Mouse (Mus musculus) CH12.LX (cell line): ENCODE results near the gene Xylt1. TPM values are rescaled to one million over a fixed set of nuclear protein-coding genes. Genes with fewer than 3 reads are reported as not detected.

ENCODE experiments used
- DNase-seq: peaks from one replicate; pipeline ENCODE4 v3.0.0-alpha.2; 2013; ENCODE audit errors: extremely low read depth
- H3K27ac ChIP-seq: 2 replicates; pipeline ENCODE4 v1.5.1; 2012; ENCODE audit warnings: low read depth, mild to moderate bottlenecking, control low read depth, moderate library complexity; ENCODE audit not compliant: insufficient read depth
- H3K27me3 ChIP-seq: replicated peaks from 2 replicates; pipeline ENCODE3; 2012; ENCODE audit warnings: inconsistent platforms
- H3K36me3 ChIP-seq, 2 experiments: replicated peaks in 1 of 2; 2 replicates each; pipeline versions ENCODE3 to v1.6.1; 2012; ENCODE audit warnings: inconsistent platforms in 1 of 2, low read length in 1 of 2, mild to moderate bottlenecking in 1 of 2, mixed read lengths in 1 of 2, moderate library complexity in 1 of 2; ENCODE audit not compliant: control insufficient read depth in 1 of 2, insufficient read depth in 1 of 2
- H3K4me1 ChIP-seq, 2 experiments: 2 replicates each; pipeline ENCODE4 v1.6.1; 2012; ENCODE audit warnings: inconsistent platforms in 1 of 2, moderate library complexity in 1 of 2; ENCODE audit not compliant: insufficient read depth in 2 of 2, control insufficient read depth in 1 of 2
- H3K4me2 ChIP-seq: 2 replicates; pipeline ENCODE4 v1.6.1; 2012; ENCODE audit warnings: low read depth, mild to moderate bottlenecking, control low read depth; ENCODE audit not compliant: poor library complexity, insufficient read depth, severe bottlenecking
- H3K4me3 ChIP-seq, 3 experiments: fragments of 150-350 bp in 1 of 3; sonication (generic) in 1 of 3; replicated peaks in 1 of 3; 2 replicates each; pipeline versions ENCODE3 to v1.5.1; 2011 to 2012; ENCODE audit warnings: low read depth in 2 of 3, low read length in 2 of 3, mild to moderate bottlenecking in 2 of 3, moderate library complexity in 2 of 3, control low read depth in 1 of 3, improper control_type of control experiment in 1 of 3, inconsistent platforms in 1 of 3, mixed read lengths in 1 of 3; ENCODE audit not compliant: poor library complexity in 1 of 3
- H3K79me2 ChIP-seq: replicated peaks from 2 replicates; pipeline ENCODE4 v1.6.1; 2012; ENCODE audit warnings: mild to moderate bottlenecking, moderate library complexity; ENCODE audit not compliant: control insufficient read depth, poor library complexity, insufficient read depth, severe bottlenecking; ENCODE audit errors: extremely low read depth
- H3K9ac ChIP-seq: 2 replicates; pipeline ENCODE4 v1.6.1; 2012; ENCODE audit warnings: low read depth, mild to moderate bottlenecking, control low read depth, moderate library complexity; ENCODE audit not compliant: insufficient read depth
- H3K9me3 ChIP-seq: replicated peaks from 2 replicates; pipeline ENCODE3; 2012; ENCODE audit warnings: low read length, inconsistent platforms, mixed read lengths
- BHLHE40 ChIP-seq: IDR thresholded peaks from 2 replicates; pipeline ENCODE4 v1.6.1; 2011; ENCODE audit warnings: mild to moderate bottlenecking, low read depth, low read length, improper control_type of control experiment
- CHD2 ChIP-seq: IDR thresholded peaks from 2 replicates; pipeline ENCODE4 v1.6.1; 2011; ENCODE audit warnings: low read length, improper control_type of control experiment
- CTCF ChIP-seq, 2 experiments: IDR thresholded peaks in 1 of 2; conservative IDR thresholded peaks in 1 of 2; 2 replicates each; pipeline ENCODE4 v1.5.1; 2011 to 2012; ENCODE audit warnings: low read depth in 2 of 2, low read length in 2 of 2, improper control_type of control experiment in 1 of 2, inconsistent platforms in 1 of 2, mild to moderate bottlenecking in 1 of 2, moderate library complexity in 1 of 2
- ETS1 ChIP-seq: conservative IDR thresholded peaks from 2 replicates; pipeline ENCODE4 v1.6.1; 2012; ENCODE audit warnings: low read depth, mild to moderate bottlenecking, inconsistent platforms, low read length, improper control_type of control experiment, moderate library complexity
- GABPA ChIP-seq: IDR thresholded peaks from 2 replicates; pipeline ENCODE4 v1.6.1; 2012; ENCODE audit warnings: low read depth, low read length, improper control_type of control experiment, inconsistent platforms; ENCODE audit not compliant: insufficient replicate concordance
- HCFC1 ChIP-seq: IDR thresholded peaks from 2 replicates; pipeline ENCODE4 v1.6.1; 2012; ENCODE audit warnings: low read depth, mild to moderate bottlenecking, inconsistent platforms, low read length, improper control_type of control experiment
- IRF4 ChIP-seq: IDR thresholded peaks from 2 replicates; pipeline ENCODE4 v1.6.1; 2014; ENCODE audit warnings: low read depth, mild to moderate bottlenecking, inconsistent platforms, low read length, improper control_type of control experiment
- JUN ChIP-seq: IDR thresholded peaks from 2 replicates; pipeline ENCODE4 v1.6.1; 2011; ENCODE audit warnings: low read depth, mild to moderate bottlenecking, low read length, improper control_type of control experiment, moderate library complexity; ENCODE audit not compliant: insufficient read depth
- KAT2A ChIP-seq: IDR thresholded peaks from 2 replicates; pipeline ENCODE4 v1.6.1; 2012; ENCODE audit warnings: low read length, improper control_type of control experiment, inconsistent platforms; ENCODE audit not compliant: insufficient replicate concordance
- MAFK ChIP-seq: IDR thresholded peaks from 2 replicates; pipeline ENCODE4 v1.6.1; 2011; ENCODE audit warnings: low read length, improper control_type of control experiment; ENCODE audit not compliant: insufficient replicate concordance
- MAX ChIP-seq: IDR thresholded peaks from 2 replicates; pipeline ENCODE4 v1.6.1; 2011; ENCODE audit warnings: low read length, improper control_type of control experiment
- MAZ ChIP-seq: IDR thresholded peaks from 2 replicates; pipeline ENCODE4 v1.6.1; 2012; ENCODE audit warnings: low read depth, mild to moderate bottlenecking, inconsistent platforms, low read length, improper control_type of control experiment, moderate library complexity
- MEF2A ChIP-seq: IDR thresholded peaks from 2 replicates; pipeline ENCODE4 v1.6.1; 2014; ENCODE audit warnings: low read depth, mild to moderate bottlenecking, inconsistent platforms, low read length, improper control_type of control experiment, borderline replicate concordance
- MYC ChIP-seq: IDR thresholded peaks from 2 replicates; pipeline ENCODE4 v1.6.1; 2011; ENCODE audit warnings: low read depth, mild to moderate bottlenecking, improper control_type of control experiment, low read length
- NELFE ChIP-seq: IDR thresholded peaks from 2 replicates; pipeline ENCODE4 v1.6.1; 2011; ENCODE audit warnings: low read depth, low read length, improper control_type of control experiment
- POLR2A ChIP-seq: IDR thresholded peaks from 2 replicates; pipeline ENCODE4 v1.6.1; 2011; ENCODE audit warnings: low read depth, mild to moderate bottlenecking, improper control_type of control experiment, low read length
- POLR2AphosphoS2 ChIP-seq: IDR thresholded peaks from 2 replicates; pipeline ENCODE4 v1.6.1; 2011; ENCODE audit warnings: low read depth, low read length, improper control_type of control experiment
- RAD21 ChIP-seq: IDR thresholded peaks from 2 replicates; pipeline ENCODE4 v1.6.1; 2011; ENCODE audit warnings: low read depth, mild to moderate bottlenecking, low read length, improper control_type of control experiment, moderate library complexity
- RCOR1 ChIP-seq: conservative IDR thresholded peaks from 2 replicates; pipeline ENCODE4 v1.6.1; 2012; ENCODE audit warnings: low read depth, mild to moderate bottlenecking, inconsistent platforms, low read length, improper control_type of control experiment
- SMC3 ChIP-seq: IDR thresholded peaks from 2 replicates; pipeline ENCODE4 v1.6.1; 2011; ENCODE audit warnings: low read depth, low read length, improper control_type of control experiment
- TCF12 ChIP-seq: IDR thresholded peaks from 2 replicates; pipeline ENCODE4 v1.6.1; 2014; ENCODE audit warnings: low read depth, mild to moderate bottlenecking, inconsistent platforms, low read length, improper control_type of control experiment
- USF1 ChIP-seq: IDR thresholded peaks from 2 replicates; pipeline ENCODE4 v1.6.1; 2014; ENCODE audit warnings: low read depth, mild to moderate bottlenecking, inconsistent platforms, low read length, improper control_type of control experiment
- ZC3H11A ChIP-seq: IDR thresholded peaks from 2 replicates; pipeline ENCODE4 v1.6.1; 2012; ENCODE audit warnings: low read depth, mild to moderate bottlenecking, inconsistent platforms, low read length, improper control_type of control experiment
- ZMIZ1 ChIP-seq: IDR thresholded peaks from 2 replicates; pipeline ENCODE4 v1.6.1; 2012; ENCODE audit warnings: low read depth, mild to moderate bottlenecking, inconsistent platforms, low read length, improper control_type of control experiment
- ZNF384 ChIP-seq: IDR thresholded peaks from 2 replicates; pipeline ENCODE4 v1.6.1; 2012; ENCODE audit warnings: low read depth, low read length, improper control_type of control experiment, inconsistent platforms
- dilution Hi-C: fragments of 300-500 bp; cut with MboI; formaldehyde crosslinking; loops from 2 replicates; pipeline ENCODE4 v1.14.3; 2020; ENCODE audit warnings: low sequenced_read_pairs; ENCODE audit not compliant: extremely low pct_unique_long_range_greater_than_20kb, extremely low pct_ligation_motif_present
- in situ Hi-C: fragments of 300-500 bp; cut with MboI; formaldehyde crosslinking; loops from 3 replicates; pipeline ENCODE4 v1.14.3; 2019; ENCODE audit warnings: low sequenced_read_pairs, low pct_ligation_motif_present, low pct_unique_long_range_greater_than_20kb, mixed read lengths
- polyA plus RNA-seq: library from polyadenylated mRNA; unstranded; fragments of >175 nt; gene quantifications from 2 replicates; pipeline ENCODE4 v1.2.1, GENCODE M21; 2012; ENCODE audit warnings: low read depth; ENCODE audit not compliant: insufficient read length
- total RNA-seq, 2 experiments: library from RNA; depleted of rRNA; stranded (reverse); fragments of 300-350 nt in 1 of 2; fragments of >200 nt in 1 of 2; gene quantifications; 2 replicates each; pipeline ENCODE4 v1.2.3; 2012 to 2014

Xylt1 gene
- total and polyA plus RNA-seq, 3 experiments, result 0.38 to 0.84 (median 0.38) TPM

DNA sequence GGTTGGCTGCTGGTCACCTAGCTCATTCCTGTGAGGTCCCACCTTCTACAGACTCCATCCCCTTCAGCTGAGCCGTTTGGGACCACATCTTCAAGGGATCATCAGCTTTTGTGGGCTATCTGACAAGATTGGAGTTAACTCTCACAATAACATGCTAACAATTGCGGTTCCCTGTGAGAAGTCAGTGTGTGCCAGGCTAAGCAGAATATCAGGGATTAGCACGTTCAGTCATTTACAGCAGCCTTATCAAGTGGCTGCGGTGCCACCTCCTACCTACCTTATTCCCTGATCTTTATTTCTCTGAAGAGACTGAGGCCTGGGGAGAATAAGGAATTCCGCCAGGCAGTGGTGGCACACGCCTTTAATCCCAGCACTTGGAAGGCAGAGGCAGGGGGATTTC is 13.6 kb downstream of the Xylt1 start:
- in situ Hi-C loops (no loop called here), dilution Hi-C loops (no loop called here)
- no peaks in the 10 kb centered on the region for H3K9me3 ChIP-seq
- H3K4me1 ChIP-seq, result peaks cover 5 to 26% of the 10 kb centered on the region in 2 experiments; a peak in 2 of 4 replicates
- H3K27me3 ChIP-seq, result no peaks in the 10 kb centered on the region
- no peaks in the 10 kb centered on the region for H3K36me3 ChIP-seq
- TF ChIP-seq MEF2A (no peak), ZNF384 (no peak), ZC3H11A (no peak), IRF4 (no peak), BHLHE40 (no peak), CHD2 (no peak), USF1 (no peak), MAFK (no peak), MAZ (no peak), HCFC1 (no peak), NELFE (no peak), MYC (no peak), RCOR1 (no peak), POLR2A (no peak), ZMIZ1 (no peak), MAX (no peak), GABPA (no peak), ETS1 (no peak)
- no peak for DNase-seq
- no peak overlapping the region for H3K4me2 ChIP-seq
- no peaks in the 10 kb centered on the region for H3K79me2 ChIP-seq
- no peak overlapping the region for H3K9ac ChIP-seq
- no peak overlapping the region for H3K4me3 ChIP-seq
- no peak overlapping the region for H3K27ac ChIP-seq

- H3K9me3 ChIP-seq, result no peaks in the 10 kb centered on the region
- no peak for TF ChIP-seq ZMIZ1
- TF ChIP-seq TCF12, result no peak
- no peak for TF ChIP-seq IRF4
- TF ChIP-seq KAT2A, result no peak
- no peak for TF ChIP-seq SMC3
- no peak for TF ChIP-seq USF1
- no peak for TF ChIP-seq POLR2AphosphoS2
- no peak for TF ChIP-seq MAZ
- TF ChIP-seq GABPA, result no peak
- no peak for TF ChIP-seq NELFE
- no peak for TF ChIP-seq MEF2A
- no peak for TF ChIP-seq ETS1
- TF ChIP-seq MAFK, result no peak
- no peak for TF ChIP-seq RCOR1
- no peak for TF ChIP-seq RAD21
- TF ChIP-seq POLR2A, result no peak
- no peak for TF ChIP-seq JUN
- TF ChIP-seq ZNF384, result no peak
- TF ChIP-seq CTCF (conservative IDR thresholded peaks at IDR 0.05 in 1 of 2, IDR thresholded peaks at IDR 0.05 in 1 of 2; ENCODE audit: low read depth in 2 of 2, low read length in 2 of 2), result no peak
- TF ChIP-seq, all 38 proteins: peak for 0
- in situ Hi-C loops (no loop called here), dilution Hi-C loops (no loop called here)
- Histone ChIP-seq H3K4me2 (no peak overlapping the region), H3K36me3 (no peaks in the 10 kb centered on the region), H3K79me2 (no peaks in the 10 kb centered on the region), H3K4me3 (no peak overlapping the region), H3K4me1 (peaks cover 5 to 30% of the 10 kb centered on the region in 2 experiments; a peak in 2 of 4 replicates), H3K9ac (no peak overlapping the region), H3K27me3 (no peaks in the 10 kb centered on the region), H3K27ac (no peak overlapping the region)
- no peak for DNase-seq
Observed at GRCm38 (mm10) chr7:117395511-117395910, 14.7 kb downstream of the Xylt1 start.
